Mouse (Mus musculus): ENCODE results near the gene Cstf3.

Cstf3 gene

DNA sequence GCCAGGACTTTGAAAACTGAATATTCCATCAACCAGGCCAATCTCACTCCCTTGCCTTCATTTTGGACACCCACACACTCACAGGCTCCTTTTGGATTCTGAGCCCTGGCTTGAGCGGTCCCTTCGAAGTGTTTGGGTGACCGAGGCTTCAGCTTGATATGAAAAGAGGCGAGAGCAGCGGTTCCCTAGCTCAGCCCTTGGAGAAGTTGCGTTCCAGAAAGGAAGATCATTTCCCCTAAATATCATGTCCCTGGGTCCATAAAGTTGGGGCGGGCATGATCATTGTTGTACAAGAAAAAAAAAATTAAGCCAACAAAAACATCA lies 122.1 kb downstream of the Cstf3 start:
- no peak for DNase-seq

DNA sequence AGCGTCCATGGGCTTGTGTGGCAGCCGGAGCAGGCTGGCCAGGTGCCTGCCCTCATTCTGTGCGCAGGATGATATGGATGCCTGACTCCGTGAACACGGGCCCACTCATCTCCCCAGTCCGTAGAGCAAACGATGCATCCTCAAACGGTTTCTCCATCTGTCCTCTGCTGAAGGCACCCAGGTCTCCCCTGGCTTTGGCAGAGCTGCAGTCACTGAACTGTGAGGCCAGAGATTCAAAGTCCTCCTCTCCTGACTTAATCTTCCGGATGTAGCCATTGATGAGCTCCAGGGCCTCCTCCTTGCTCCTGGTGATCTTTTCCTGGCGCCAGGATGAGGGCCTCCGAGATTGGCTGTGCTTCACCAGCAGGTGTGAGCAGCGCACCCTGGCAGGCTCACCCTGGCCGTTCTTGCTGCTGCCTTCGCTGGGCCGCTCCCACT lies 124.0 kb downstream of the Cstf3 start:
- peak; percentile 84 for DNase-seq
